Mouse (Mus musculus) forebrain, embryonic 14.5 days (tissue): Measurements from ENCODE around the gene Fam187b. TPM values are rescaled to one million over a fixed set of nuclear protein-coding genes. Genes with fewer than 3 reads are reported as not detected.

ENCODE experiments used
- ATAC-seq: fragments of 200-750 bp; cut with Nextera tagmentation; 2 replicates; pipeline ENCODE4 v1.8.0; 2017; ENCODE audit warnings: mild to moderate bottlenecking, moderate library complexity
- DNase-seq: peaks from one replicate; pipeline ENCODE4 v3.0.0-alpha.2; 2015; ENCODE audit warnings: low spot score
- H3K27ac ChIP-seq: fragments of 300-500 bp; sonication (generic); 2 replicates; pipeline ENCODE4 v1.5.1; 2014; ENCODE audit warnings: low read depth, mild to moderate bottlenecking, control low read depth, low read length, moderate library complexity
- H3K27me3 ChIP-seq: fragments of 300-500 bp; sonication (generic); replicated peaks from 2 replicates; pipeline ENCODE4 v1.6.1; 2014; ENCODE audit warnings: low read length, control low read depth, mixed read lengths; ENCODE audit not compliant: control insufficient read depth, insufficient read depth
- H3K36me3 ChIP-seq: fragments of 300-500 bp; sonication (generic); 2 replicates; pipeline ENCODE4 v1.6.1; 2014; ENCODE audit warnings: low read length, control low read depth; ENCODE audit not compliant: control insufficient read depth, insufficient read depth
- H3K4me1 ChIP-seq: fragments of 300-500 bp; sonication (generic); 2 replicates; pipeline ENCODE4 v1.6.1; 2014; ENCODE audit warnings: antibody characterized with exemption, low read length, control low read depth; ENCODE audit not compliant: control insufficient read depth, insufficient read depth
- H3K4me2 ChIP-seq: fragments of 300-500 bp; sonication (generic); 2 replicates; pipeline ENCODE4 v1.6.1; 2014; ENCODE audit warnings: mild to moderate bottlenecking, control low read depth, low read length
- H3K4me3 ChIP-seq: fragments of 300-500 bp; sonication (generic); 2 replicates; pipeline ENCODE4 v1.5.1; 2014; ENCODE audit warnings: low read depth, low read length, control low read depth
- H3K9ac ChIP-seq: fragments of 300-500 bp; sonication (generic); 2 replicates; pipeline ENCODE4 v1.6.1; 2014; ENCODE audit warnings: mild to moderate bottlenecking, low read length, control low read depth, moderate library complexity
- H3K9me3 ChIP-seq: fragments of 300-500 bp; sonication (generic); replicated peaks from 2 replicates; pipeline ENCODE4 v1.6.1; 2016; ENCODE audit warnings: low read length, control low read depth, mixed read lengths; ENCODE audit not compliant: control insufficient read depth
- WGBS: fragments of 180-500 bp; shearing (Covaris S2); extraction: QIAGEN DNeasy Blood & Tissue Kit; methylation state at CpG from one replicate; pipeline ENCODE4 v1.1.7; 2014; 5-methylcytosine and 5-hydroxymethylcytosine counted together
- polyA plus RNA-seq: library from polyadenylated mRNA; unstranded; fragments of >200 nt; fragmentation: Nextera tagmentation; extraction: Ambion mirVana; gene quantifications from 2 replicates; pipeline ENCODE4 v1.2.1, GENCODE M21; 2014

The Fam187b gene
- polyA plus RNA-seq, 1 experiment from 2014 or later = 0.20 TPM

GRCm38 (mm10) chr7:31037675-31038074 is 64.1 kb downstream of the Fam187b start:
- ATAC-seq = no peak
- DNase-seq = no peak
- Histone ChIP-seq H3K4me1 (no peaks in the 10 kb centered on the region), H3K9ac (no peak overlapping the region), H3K9me3 (no peaks in the 10 kb centered on the region), H3K4me2 (no peak overlapping the region), H3K27me3 (peaks cover 9% of the 10 kb centered on the region; the same call in 1 of the 2 replicates), H3K27ac (no peak overlapping the region), H3K4me3 (no peak overlapping the region), H3K36me3 (no peaks in the 10 kb centered on the region)
- WGBS = 60% methylated on average over 2 of the region's 2 CpGs

GRCm38 (mm10) chr7:31039011-31039410 is 65.4 kb downstream of the Fam187b start:
- DNase-seq (no peak), ATAC-seq (no peak)
- Histone ChIP-seq H3K4me3 (no peak overlapping the region), H3K4me1 (no peaks in the 10 kb centered on the region), H3K36me3 (no peaks in the 10 kb centered on the region), H3K4me2 (no peak overlapping the region), H3K27me3 (peaks cover 9% of the 10 kb centered on the region; the same call in 1 of the 2 replicates), H3K27ac (no peak overlapping the region), H3K9ac (no peak overlapping the region), H3K9me3 (no peaks in the 10 kb centered on the region)
- WGBS = 86% methylated on average over 4 of the region's 4 CpGs

Other genes starting within 250 kb of the Fam187b start
- gene Tmem147, start 244.2 kb upstream of the Fam187b start, polyA plus RNA-seq = 228 and 286 TPM in 2 replicates
- gene Gapdhs, start 230.1 kb upstream of the Fam187b start, polyA plus RNA-seq = 0.57 and 0.59 TPM in 2 replicates
- 1.3 and 2.0 TPM in 2 replicates for gene Sbsn, start 222.3 kb upstream of the Fam187b start, polyA plus RNA-seq
- 0.74 and 0.88 TPM in 2 replicates for gene Dmkn, start 210.0 kb upstream of the Fam187b start, polyA plus RNA-seq
- 1.1 TPM in 1 of 2 replicates, not detected in the other for gene Krtdap, start 185.9 kb upstream of the Fam187b start, polyA plus RNA-seq
- 0.11 and 0.46 TPM in 2 replicates for gene Ffar2, start 150.0 kb upstream of the Fam187b start, polyA plus RNA-seq
- not detected in 2 replicates for gene Ffar3, start 117.6 kb upstream of the Fam187b start, polyA plus RNA-seq
- gene Ffar1, start 112.2 kb upstream of the Fam187b start, polyA plus RNA-seq = not detected in 2 replicates
- gene Cd22, start 93.4 kb upstream of the Fam187b start, polyA plus RNA-seq = not detected in 2 replicates
- gene Mag, start 58.9 kb upstream of the Fam187b start, polyA plus RNA-seq = 1.0 and 1.7 TPM in 2 replicates
- not detected in 2 replicates for gene Hamp2, start 49.1 kb upstream of the Fam187b start, polyA plus RNA-seq
- gene Hamp, start 29.8 kb upstream of the Fam187b start, polyA plus RNA-seq = not detected in 2 replicates
- gene Usf2, start 17.0 kb upstream of the Fam187b start, polyA plus RNA-seq = 20.3 and 25.0 TPM in 2 replicates
- 16.8 and 19.2 TPM in 2 replicates for gene Lsr, start 326 bp upstream of the Fam187b start, polyA plus RNA-seq
- 17.2 and 18.4 TPM in 2 replicates for gene Fxyd5, start 68.7 kb downstream of the Fam187b start, polyA plus RNA-seq
- 46.8 and 67.8 TPM in 2 replicates for gene Fxyd7, start 77.7 kb downstream of the Fam187b start, polyA plus RNA-seq
- gene Fxyd1, start 83.4 kb downstream of the Fam187b start, polyA plus RNA-seq = 9.4 and 12.3 TPM in 2 replicates
- 0.08 and 0.15 TPM in 2 replicates for gene Lgi4, start 85.6 kb downstream of the Fam187b start, polyA plus RNA-seq
- gene Fxyd3, start 102.9 kb downstream of the Fam187b start, polyA plus RNA-seq = not detected in 2 replicates
- not detected in 2 replicates for gene Hpn, start 141.5 kb downstream of the Fam187b start, polyA plus RNA-seq
- 2.8 and 4.4 TPM in 2 replicates for gene Scn1b, start 153.2 kb downstream of the Fam187b start, polyA plus RNA-seq
- 150 and 200 TPM in 2 replicates for gene Gramd1a, start 182.1 kb downstream of the Fam187b start, polyA plus RNA-seq